Mouse (Mus musculus) thymus, adult 2 months (tissue): ENCODE data around the gene Uqcrc1. TPM values are rescaled to one million over a fixed set of nuclear protein-coding genes. Genes with fewer than 3 reads are reported as not detected.

ENCODE experiments used
- DNase-seq: peaks from one replicate; pipeline ENCODE4 v3.0.0; 2021
- H3K27ac ChIP-seq: fragments of 200-500 bp; 2 replicates; pipeline ENCODE4 v1.5.1; 2012; ENCODE audit warnings: low read length, control low read depth; ENCODE audit not compliant: control insufficient read depth, insufficient read depth
- H3K27me3 ChIP-seq: fragments of 200-500 bp; 2 replicates; pipeline ENCODE4 v1.6.1; 2012; ENCODE audit warnings: mild to moderate bottlenecking, low read length, moderate library complexity, mixed read lengths; ENCODE audit not compliant: control insufficient read depth, insufficient read depth
- H3K36me3 ChIP-seq: fragments of 200-500 bp; 2 replicates; pipeline ENCODE4 v1.6.1; 2012; ENCODE audit warnings: mild to moderate bottlenecking, low read length, moderate library complexity; ENCODE audit not compliant: control insufficient read depth, insufficient read depth
- H3K4me1 ChIP-seq: fragments of 200-500 bp; replicated peaks from 2 replicates; pipeline ENCODE4 v1.6.1; 2012; ENCODE audit warnings: low read length; ENCODE audit not compliant: control insufficient read depth, insufficient read depth
- H3K4me3 ChIP-seq: fragments of 200-500 bp; 2 replicates; pipeline ENCODE4 v1.5.1; 2012; ENCODE audit warnings: mild to moderate bottlenecking, low read length, control low read depth, moderate library complexity; ENCODE audit not compliant: control insufficient read depth, insufficient read depth
- CTCF ChIP-seq: fragments of 200-500 bp; IDR thresholded peaks from 2 replicates; pipeline ENCODE4 v1.5.1; 2012; ENCODE audit warnings: mild to moderate bottlenecking, control low read depth, low read length, moderate library complexity, borderline replicate concordance; ENCODE audit not compliant: control insufficient read depth, poor library complexity, insufficient read depth; ENCODE audit errors: extremely low read depth
- POLR2A ChIP-seq: fragments of 200-500 bp; IDR thresholded peaks from 2 replicates; pipeline ENCODE4 v1.6.1; 2012; ENCODE audit warnings: mild to moderate bottlenecking, low read length, control low read depth, moderate library complexity; ENCODE audit not compliant: control insufficient read depth, poor library complexity, insufficient read depth; ENCODE audit errors: extremely low read depth
- WGBS: fragments of 180-500 bp; shearing (Covaris S2); methylation state at CpG from one replicate; pipeline ENCODE4 v1.1.7; 2018; 5-methylcytosine and 5-hydroxymethylcytosine counted together
- polyA plus RNA-seq: library from polyadenylated mRNA; depleted of rRNA; stranded (reverse); fragments of >200 nt; gene quantifications from 2 replicates; pipeline ENCODE4 v1.2.3, GENCODE M21; 2012; rRNA removed

Gene Uqcrc1
- polyA plus RNA-seq, 1 experiment: 681 TPM

- Histone ChIP-seq H3K27ac (peak within 1 kb of the TSS; percentile 60; the same call in 1 of the 2 replicates), H3K4me1 (peaks cover 23% of the 10 kb centered on the region), H3K27me3 (no peaks in the 10 kb centered on the region), H3K4me3 (peak within 1 kb of the TSS; percentile 70), H3K36me3 (no peaks in the 10 kb centered on the region)
- DNase-seq: peak; percentile 93
- peak; percentile 61; the same call in 1 of the 2 replicates for TF ChIP-seq POLR2A
- 0 out of 2 replicates have a peak, but pooled peaks have one; percentile 17 for TF ChIP-seq CTCF
- 3% methylated on average over 31 of the region's 31 CpGs for WGBS
Observed at GRCm38 (mm10) chr9:108991428-108992084, 55.1 kb downstream of the Uqcrc1 start, which contains the start of gene Pfkfb4. Pfkfb4 (plus strand) TSS chr9:108991778.

GRCm38 (mm10) chr9:108992085-108992469 lies 55.6 kb downstream of the Uqcrc1 start:
- no peak for TF ChIP-seq CTCF
- TF ChIP-seq POLR2A: no peak
- H3K4me1 ChIP-seq: peaks cover 23% of the 10 kb centered on the region
- no peaks in the 10 kb centered on the region for H3K27me3 ChIP-seq
- DNase-seq: no peak
- H3K4me3 ChIP-seq: peak overlapping the region; percentile 70
- H3K36me3 ChIP-seq: no peaks in the 10 kb centered on the region
- H3K27ac ChIP-seq: no peak overlapping the region
- 21% methylated on average over 18 of the region's 18 CpGs for WGBS

- Histone ChIP-seq H3K4me3 (no peak overlapping the region), H3K27ac (no peak overlapping the region), H3K27me3 (no peaks in the 10 kb centered on the region), H3K4me1 (peaks cover 22% of the 10 kb centered on the region), H3K36me3 (no peaks in the 10 kb centered on the region)
- no peak for TF ChIP-seq POLR2A
- TF ChIP-seq CTCF: no peak
- WGBS: 93% methylated on average over 9 of the region's 9 CpGs
- DNase-seq: no peak
Observed at GRCm38 (mm10) chr9:108992620-108993361, 56.4 kb downstream of the Uqcrc1 start.

- no peak for TF ChIP-seq CTCF
- Histone ChIP-seq H3K4me1 (peaks cover 23% of the 10 kb centered on the region), H3K36me3 (no peaks in the 10 kb centered on the region), H3K27ac (no peak overlapping the region), H3K4me3 (no peak overlapping the region), H3K27me3 (no peaks in the 10 kb centered on the region)
- WGBS: 96% methylated on average over 9 of the region's 9 CpGs
- no peak for DNase-seq
Observed at GRCm38 (mm10) chr9:108996411-108996810, 60.0 kb downstream of the Uqcrc1 start.

GRCm38 (mm10) chr9:108998287-108999166 lies 62.1 kb downstream of the Uqcrc1 start:
- Histone ChIP-seq H3K36me3 (no peaks in the 10 kb centered on the region), H3K27me3 (no peaks in the 10 kb centered on the region), H3K4me1 (peaks cover 17% of the 10 kb centered on the region), H3K4me3 (no peak overlapping the region), H3K27ac (no peak overlapping the region)
- WGBS: 70% methylated on average over 19 of the region's 19 CpGs
- TF ChIP-seq POLR2A: no peak
- no peak for TF ChIP-seq CTCF
- DNase-seq: no peak

GRCm38 (mm10) chr9:108999167-108999526 lies 62.7 kb downstream of the Uqcrc1 start:
- no peak for DNase-seq
- H3K4me3 ChIP-seq: no peak overlapping the region
- peaks cover 17% of the 10 kb centered on the region for H3K4me1 ChIP-seq

More at GRCm38 (mm10) chr9:108999167-108999526, 62.7 kb downstream of the Uqcrc1 start:
- TF ChIP-seq POLR2A: no peak
- TF ChIP-seq CTCF: no peak
- Histone ChIP-seq H3K27ac (no peak overlapping the region), H3K36me3 (no peaks in the 10 kb centered on the region), H3K27me3 (no peaks in the 10 kb centered on the region)
- WGBS: 14% methylated on average over 4 of the region's 4 CpGs

Other genes starting within 250 kb of the Uqcrc1 start
- 5.7 and 5.8 TPM in 2 replicates for gene Prkar2a, start 247.3 kb upstream of the Uqcrc1 start, polyA plus RNA-seq
- gene Ip6k2, start 152.8 kb upstream of the Uqcrc1 start, polyA plus RNA-seq: 148 and 163 TPM in 2 replicates
- 24.4 and 30.0 TPM in 2 replicates for gene Nckipsd, start 128.3 kb upstream of the Uqcrc1 start, polyA plus RNA-seq
- gene Celsr3, start 110.3 kb upstream of the Uqcrc1 start, polyA plus RNA-seq: 0.09 and 0.26 TPM in 2 replicates
- gene Slc26a6, start 83.3 kb upstream of the Uqcrc1 start, polyA plus RNA-seq: 29.4 and 38.2 TPM in 2 replicates
- 0.47 and 0.75 TPM in 2 replicates for gene Tmem89, start 22.0 kb upstream of the Uqcrc1 start, polyA plus RNA-seq
- 5.1 and 7.9 TPM in 2 replicates for gene Col7a1, start 17.0 kb downstream of the Uqcrc1 start, polyA plus RNA-seq
- gene Ucn2, start 49.4 kb downstream of the Uqcrc1 start, polyA plus RNA-seq: 0.40 and 1.3 TPM in 2 replicates
- gene Pfkfb4, start 55.1 kb downstream of the Uqcrc1 start, polyA plus RNA-seq: 13.4 and 15.1 TPM in 2 replicates
- 2,502 and 2,648 TPM in 2 replicates for gene Shisa5, start 101.9 kb downstream of the Uqcrc1 start, polyA plus RNA-seq
- 210 and 228 TPM in 2 replicates for gene Trex1, start 123.1 kb downstream of the Uqcrc1 start, polyA plus RNA-seq
- gene Atrip, start 137.5 kb downstream of the Uqcrc1 start, polyA plus RNA-seq: 37.9 and 39.9 TPM in 2 replicates
- 11.7 and 11.9 TPM in 2 replicates for gene Ccdc51, start 145.9 kb downstream of the Uqcrc1 start, polyA plus RNA-seq
- gene Tma7, start 146.0 kb downstream of the Uqcrc1 start, polyA plus RNA-seq: 31.4 and 52.2 TPM in 2 replicates
- gene Plxnb1, start 158.8 kb downstream of the Uqcrc1 start, polyA plus RNA-seq: 22.4 and 25.6 TPM in 2 replicates
- not detected in 2 replicates for gene Fbxw21, start 225.4 kb downstream of the Uqcrc1 start, polyA plus RNA-seq